Mouse (Mus musculus) forebrain, embryonic 16.5 days (tissue): ENCODE data around the gene Bcr. TPM values are rescaled to one million over a fixed set of nuclear protein-coding genes. Genes with fewer than 3 reads are reported as not detected.

Experiments
- ATAC-seq: fragments of 200-750 bp; cut with Nextera tagmentation; 2 replicates; pipeline ENCODE4 v1.8.0; 2017; ENCODE audit warnings: mild to moderate bottlenecking, moderate library complexity
- H3K27ac ChIP-seq: fragments of 300-500 bp; sonication (generic); 2 replicates; pipeline ENCODE4 v1.5.1; 2014; ENCODE audit warnings: low read length, control low read depth
- H3K27me3 ChIP-seq: fragments of 300-500 bp; sonication (generic); replicated peaks from 2 replicates; pipeline ENCODE4 v1.6.1; 2014; ENCODE audit warnings: low read length; ENCODE audit not compliant: control insufficient read depth, insufficient read depth
- H3K36me3 ChIP-seq: fragments of 300-500 bp; sonication (generic); 2 replicates; pipeline ENCODE4 v1.6.1; 2014; ENCODE audit not compliant: control insufficient read depth, insufficient read depth
- H3K4me1 ChIP-seq: fragments of 300-500 bp; sonication (generic); replicated peaks from 2 replicates; pipeline ENCODE4 v1.6.1; 2014; ENCODE audit warnings: low read length; ENCODE audit not compliant: control insufficient read depth, insufficient read depth
- H3K4me2 ChIP-seq: fragments of 300-500 bp; sonication (generic); 2 replicates; pipeline ENCODE4 v1.6.1; 2014; ENCODE audit warnings: mild to moderate bottlenecking, low read length, control low read depth
- H3K4me3 ChIP-seq: fragments of 300-500 bp; sonication (generic); replicated peaks from 2 replicates; pipeline ENCODE4 v1.5.1; 2014; ENCODE audit warnings: mild to moderate bottlenecking, low read length, control low read depth
- H3K9ac ChIP-seq: fragments of 300-500 bp; sonication (generic); replicated peaks from 2 replicates; pipeline ENCODE4 v1.6.1; 2014; ENCODE audit warnings: low read depth, low read length, control low read depth
- H3K9me3 ChIP-seq: fragments of 300-500 bp; sonication (generic); 2 replicates; pipeline ENCODE4 v1.6.1; 2016; ENCODE audit warnings: low read length; ENCODE audit not compliant: control insufficient read depth
- WGBS: fragments of 180-500 bp; shearing (Covaris S2); extraction: QIAGEN DNeasy Blood & Tissue Kit; methylation state at CpG from one replicate; pipeline ENCODE4 v1.1.7; 2014; 5-methylcytosine and 5-hydroxymethylcytosine counted together
- polyA plus RNA-seq: library from polyadenylated mRNA; unstranded; fragments of >200 nt; fragmentation: Nextera tagmentation; extraction: Ambion mirVana; gene quantifications from 2 replicates; pipeline ENCODE4 v1.2.1, GENCODE M21; 2015

The Bcr gene
- polyA plus RNA-seq, 1 experiment from 2014 or later: 17.6 TPM

- ATAC-seq: no peak
- no peak overlapping the region for H3K9ac ChIP-seq
- no peaks in the 10 kb centered on the region for H3K9me3 ChIP-seq
- H3K27ac ChIP-seq: no peak overlapping the region
- H3K4me2 ChIP-seq: no peak overlapping the region
- H3K4me1 ChIP-seq: peaks cover 10% of the 10 kb centered on the region
- H3K27me3 ChIP-seq: no peaks in the 10 kb centered on the region
- no peak overlapping the region for H3K4me3 ChIP-seq
- H3K36me3 ChIP-seq: peaks cover 9% of the 10 kb centered on the region; the same call in 1 of the 2 replicates
- WGBS: 91% methylated on average over 4 of the region's 4 CpGs
Measured at GRCm38 (mm10) chr10:75130372-75131046, 70.1 kb downstream of the Bcr start.

- H3K27ac ChIP-seq: no peak overlapping the region
- WGBS: 77% methylated on average over 8 of the region's 8 CpGs
- no peak for ATAC-seq
- no peak overlapping the region for H3K4me2 ChIP-seq
- no peaks in the 10 kb centered on the region for H3K9me3 ChIP-seq
- no peak overlapping the region for H3K4me3 ChIP-seq
- peaks cover 7% of the 10 kb centered on the region; the same call in 1 of the 2 replicates for H3K36me3 ChIP-seq
- no peak overlapping the region for H3K9ac ChIP-seq
- H3K4me1 ChIP-seq: peaks cover 11% of the 10 kb centered on the region
- no peaks in the 10 kb centered on the region for H3K27me3 ChIP-seq
Measured at GRCm38 (mm10) chr10:75131625-75132024, 71.2 kb downstream of the Bcr start.

DNA sequence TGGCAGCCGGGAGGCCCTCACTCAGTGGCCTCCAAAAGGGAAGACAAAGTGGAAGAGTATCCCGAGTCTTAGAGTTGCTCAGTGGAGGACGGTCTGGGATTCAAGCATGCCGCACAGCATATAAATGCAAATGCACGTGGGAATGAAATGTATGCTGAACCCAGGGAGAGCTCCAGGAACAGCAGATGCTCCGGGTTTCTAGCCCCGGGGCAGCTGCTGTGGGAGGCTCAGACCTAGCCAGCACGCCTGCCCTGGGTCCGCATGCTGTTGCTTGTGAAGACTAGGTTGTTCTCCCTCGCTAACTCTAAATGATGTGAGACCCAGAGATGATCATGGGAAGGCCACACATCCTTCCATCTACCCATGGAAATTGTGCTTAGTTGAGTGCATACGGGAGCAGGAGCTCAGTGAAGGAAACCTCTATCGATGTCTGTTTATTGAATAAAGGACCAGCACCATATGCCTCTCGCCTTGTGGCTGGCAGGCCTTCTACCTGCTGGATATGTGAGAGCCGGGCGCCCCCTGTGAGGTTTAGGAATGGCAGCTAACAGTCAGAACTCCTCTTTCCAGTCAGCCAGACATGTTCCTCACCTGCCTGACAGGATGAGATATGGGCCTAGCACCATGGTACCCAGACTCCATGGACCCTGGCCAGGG is 74.6 kb downstream of the Bcr start:
- Histone ChIP-seq H3K9ac (no peak overlapping the region), H3K27me3 (no peaks in the 10 kb centered on the region), H3K36me3 (peaks cover 11% of the 10 kb centered on the region), H3K9me3 (no peaks in the 10 kb centered on the region), H3K4me1 (peaks cover 11% of the 10 kb centered on the region), H3K4me3 (no peak overlapping the region), H3K4me2 (no peak overlapping the region), H3K27ac (peak overlapping the region; percentile 23)
- peak; percentile 48 for ATAC-seq
- WGBS: 62% methylated on average over 15 of the region's 15 CpGs

DNA sequence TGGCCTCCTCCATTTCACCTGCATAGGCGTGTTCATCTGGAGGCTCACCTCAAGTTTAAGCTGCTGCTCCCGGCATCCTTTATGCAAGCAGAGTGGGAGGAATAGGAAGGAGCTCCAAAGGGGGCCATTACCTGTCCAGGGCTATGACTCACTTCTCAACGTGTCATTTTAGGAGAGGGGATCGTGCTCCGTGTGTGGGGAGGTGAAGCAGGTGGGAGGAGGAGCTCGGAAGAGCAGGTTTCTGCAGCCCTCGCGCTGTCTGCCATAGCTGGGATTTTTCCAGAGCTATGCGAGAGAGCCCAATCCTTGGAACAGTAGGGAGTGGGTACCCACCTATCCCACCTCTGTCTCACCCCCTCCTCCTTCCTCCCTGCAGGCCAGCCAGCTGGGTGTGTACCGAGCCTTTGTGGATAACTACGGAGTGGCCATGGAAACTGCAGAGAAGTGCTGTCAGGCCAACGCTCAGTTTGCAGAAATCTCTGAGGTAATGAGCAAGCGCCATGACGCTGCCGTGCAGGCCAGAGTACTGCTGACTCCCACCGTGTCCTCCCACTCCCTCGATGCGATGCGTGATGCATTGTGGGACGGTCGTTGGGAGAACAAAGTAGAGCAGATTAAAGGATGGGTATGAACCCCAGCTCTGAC is 75.2 kb downstream of the Bcr start:
- H3K27ac ChIP-seq: 0 out of 2 replicates have a peak overlapping the region, but pooled peaks have one; percentile 23
- 88% methylated on average over 21 of the region's 21 CpGs for WGBS
- peaks cover 11% of the 10 kb centered on the region for H3K36me3 ChIP-seq

GRCm38 (mm10) chr10:75137148-75137547 is 76.8 kb downstream of the Bcr start:
- Histone ChIP-seq H3K4me1 (peaks cover 11% of the 10 kb centered on the region), H3K4me2 (no peak overlapping the region), H3K36me3 (peaks cover 13% of the 10 kb centered on the region), H3K27me3 (no peaks in the 10 kb centered on the region), H3K27ac (peak overlapping the region; percentile 9; the same call in 1 of the 2 replicates), H3K9ac (no peak overlapping the region), H3K4me3 (no peak overlapping the region), H3K9me3 (no peaks in the 10 kb centered on the region)
- peak; percentile 60 for ATAC-seq
- 69% methylated on average over 3 of the region's 3 CpGs for WGBS

More for the DNA sequence above, 75.2 kb downstream of the Bcr start:
- Histone ChIP-seq H3K4me2 (no peak overlapping the region), H3K9me3 (no peaks in the 10 kb centered on the region), H3K4me3 (no peak overlapping the region), H3K9ac (no peak overlapping the region), H3K27me3 (no peaks in the 10 kb centered on the region), H3K4me1 (peaks cover 11% of the 10 kb centered on the region)
- ATAC-seq: no peak

DNA sequence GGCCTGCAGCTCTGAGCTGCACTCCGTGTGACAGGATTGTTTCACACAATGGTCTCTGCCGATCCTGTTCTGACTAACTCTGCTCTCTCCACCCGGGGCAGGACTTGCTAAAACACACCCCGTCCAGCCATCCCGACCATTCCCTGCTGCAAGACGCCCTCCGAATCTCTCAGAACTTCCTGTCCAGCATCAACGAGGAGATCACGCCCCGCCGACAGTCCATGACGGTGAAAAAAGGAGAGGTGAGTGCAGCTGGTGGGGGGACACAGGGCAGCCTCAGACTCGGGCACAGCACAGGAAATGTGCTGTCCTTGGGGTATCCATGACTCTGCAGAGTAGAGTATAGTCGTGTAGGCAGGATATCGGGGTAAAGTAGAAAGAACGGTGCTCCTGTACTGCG is 84.8 kb downstream of the Bcr start:
- Histone ChIP-seq H3K27ac (no peak overlapping the region), H3K4me2 (no peak overlapping the region), H3K9me3 (no peaks in the 10 kb centered on the region), H3K4me3 (no peak overlapping the region), H3K9ac (no peak overlapping the region), H3K4me1 (no peaks in the 10 kb centered on the region), H3K27me3 (no peaks in the 10 kb centered on the region), H3K36me3 (peaks cover 23% of the 10 kb centered on the region)
- 91% methylated on average over 17 of the region's 17 CpGs for WGBS
- ATAC-seq: no peak

GRCm38 (mm10) chr10:75146001-75146400 is 85.6 kb downstream of the Bcr start:
- Histone ChIP-seq H3K4me2 (no peak overlapping the region), H3K27me3 (no peaks in the 10 kb centered on the region), H3K27ac (no peak overlapping the region), H3K9ac (no peak overlapping the region), H3K4me1 (no peaks in the 10 kb centered on the region), H3K4me3 (no peak overlapping the region), H3K36me3 (peaks cover 23% of the 10 kb centered on the region), H3K9me3 (no peaks in the 10 kb centered on the region)
- 93% methylated on average over 4 of the region's 4 CpGs for WGBS
- no peak for ATAC-seq

- H3K36me3 ChIP-seq: peaks cover 23% of the 10 kb centered on the region
- H3K27me3 ChIP-seq: no peaks in the 10 kb centered on the region
- H3K4me2 ChIP-seq: no peak overlapping the region
- no peak overlapping the region for H3K9ac ChIP-seq
- H3K27ac ChIP-seq: no peak overlapping the region
- H3K4me1 ChIP-seq: no peaks in the 10 kb centered on the region
- no peak overlapping the region for H3K4me3 ChIP-seq
- ATAC-seq: no peak
- WGBS: 86% methylated on average over 10 of the region's 10 CpGs
- H3K9me3 ChIP-seq: no peaks in the 10 kb centered on the region
Measured at GRCm38 (mm10) chr10:75146619-75147018, 86.2 kb downstream of the Bcr start.

GRCm38 (mm10) chr10:75148295-75148694 is 87.9 kb downstream of the Bcr start:
- no peaks in the 10 kb centered on the region for H3K9me3 ChIP-seq
- H3K27ac ChIP-seq: no peak overlapping the region
- no peak overlapping the region for H3K4me2 ChIP-seq
- no peak overlapping the region for H3K4me3 ChIP-seq
- 28% methylated on average over 6 of the region's 6 CpGs for WGBS
- H3K27me3 ChIP-seq: no peaks in the 10 kb centered on the region
- peaks cover 17% of the 10 kb centered on the region for H3K36me3 ChIP-seq
- no peak for ATAC-seq
- no peak overlapping the region for H3K9ac ChIP-seq
- H3K4me1 ChIP-seq: no peaks in the 10 kb centered on the region
